Mouse (Mus musculus) heart, embryonic 14.5 days (tissue): ENCODE measurements around the gene Rbms3. TPM values are rescaled to one million over a fixed set of nuclear protein-coding genes. Genes with fewer than 3 reads are reported as not detected.

ENCODE experiments used
- ATAC-seq: fragments of 200-750 bp; cut with Nextera tagmentation; 2 replicates; pipeline ENCODE4 v1.8.0; 2017; ENCODE audit warnings: low read depth, moderate TSS enrichment; ENCODE audit not compliant: insufficient number of reproducible peaks, insufficient read depth, low FRiP score
- H3K27ac ChIP-seq, 2 experiments: fragments of 200-500 bp in 1 of 2; fragments of 300-500 bp in 1 of 2; sonication (generic) in 1 of 2; replicated peaks in 1 of 2; 2 replicates each; pipeline ENCODE4 v1.5.1; 2012 to 2014; ENCODE audit warnings: low read depth in 2 of 2, low read length in 2 of 2, control low read depth in 1 of 2, mild to moderate bottlenecking in 1 of 2, mixed read lengths in 1 of 2; ENCODE audit not compliant: control insufficient read depth in 1 of 2, insufficient read depth in 1 of 2
- H3K27me3 ChIP-seq: fragments of 300-500 bp; sonication (generic); 2 replicates; pipeline ENCODE4 v1.6.1; 2014; ENCODE audit warnings: mild to moderate bottlenecking, low read length, control low read depth; ENCODE audit not compliant: control insufficient read depth, insufficient read depth
- H3K36me3 ChIP-seq: fragments of 300-500 bp; sonication (generic); 2 replicates; pipeline ENCODE4 v1.6.1; 2014; ENCODE audit warnings: mild to moderate bottlenecking, control low read depth, low read length, mixed read lengths; ENCODE audit not compliant: control insufficient read depth, insufficient read depth
- H3K4me1 ChIP-seq, 2 experiments: fragments of 200-500 bp in 1 of 2; fragments of 300-500 bp in 1 of 2; sonication (generic) in 1 of 2; 2 replicates each; pipeline ENCODE4 v1.6.1; 2012 to 2014; ENCODE audit warnings: low read length in 2 of 2, control low read depth in 1 of 2, mixed read lengths in 1 of 2; ENCODE audit not compliant: control insufficient read depth in 2 of 2, insufficient read depth in 2 of 2
- H3K4me2 ChIP-seq: fragments of 300-500 bp; sonication (generic); 2 replicates; pipeline ENCODE4 v1.6.1; 2014; ENCODE audit warnings: mild to moderate bottlenecking, low read length
- H3K4me3 ChIP-seq, 2 experiments: fragments of 200-500 bp in 1 of 2; fragments of 300-500 bp in 1 of 2; sonication (generic) in 1 of 2; 2 replicates each; pipeline ENCODE4 v1.5.1; 2012 to 2014; ENCODE audit warnings: low read length in 2 of 2, mild to moderate bottlenecking in 2 of 2, control low read depth in 1 of 2, low read depth in 1 of 2, moderate library complexity in 1 of 2; ENCODE audit not compliant: control insufficient read depth in 1 of 2, insufficient read depth in 1 of 2
- H3K9ac ChIP-seq: fragments of 300-500 bp; sonication (generic); 2 replicates; pipeline ENCODE4 v1.6.1; 2014; ENCODE audit warnings: mild to moderate bottlenecking, low read length
- H3K9me3 ChIP-seq: fragments of 300-500 bp; sonication (generic); 2 replicates; pipeline ENCODE4 v1.6.1; 2016; ENCODE audit warnings: low read length, control low read depth; ENCODE audit not compliant: control insufficient read depth
- WGBS: fragments of 180-500 bp; shearing (Covaris S2); extraction: QIAGEN DNeasy Blood & Tissue Kit; methylation state at CpG from one replicate; pipeline ENCODE4 v1.1.7; 2014; 5-methylcytosine and 5-hydroxymethylcytosine counted together
- polyA plus RNA-seq: library from polyadenylated mRNA; unstranded; fragments of >200 nt; fragmentation: Nextera tagmentation; extraction: Ambion mirVana; gene quantifications from 2 replicates; pipeline ENCODE4 v1.2.1, GENCODE M21; 2014

Rbms3 gene
- polyA plus RNA-seq, 1 experiment from 2014 or later = 39.4 TPM

GRCm38 (mm10) chr9:117100181-117100580 lies 529.5 kb downstream of the Rbms3 start:
- Histone ChIP-seq H3K9me3 (no peaks in the 10 kb centered on the region), H3K36me3 (no peaks in the 10 kb centered on the region), H3K4me3 (no peak overlapping the region), H3K27ac (no peak overlapping the region), H3K9ac (no peak overlapping the region), H3K4me2 (no peak overlapping the region), H3K27me3 (no peaks in the 10 kb centered on the region), H3K4me1 (peaks cover 16 to 25% of the 10 kb centered on the region in 2 experiments)
- 86% methylated on average over 5 of the region's 5 CpGs for WGBS
- no peak for ATAC-seq

DNA sequence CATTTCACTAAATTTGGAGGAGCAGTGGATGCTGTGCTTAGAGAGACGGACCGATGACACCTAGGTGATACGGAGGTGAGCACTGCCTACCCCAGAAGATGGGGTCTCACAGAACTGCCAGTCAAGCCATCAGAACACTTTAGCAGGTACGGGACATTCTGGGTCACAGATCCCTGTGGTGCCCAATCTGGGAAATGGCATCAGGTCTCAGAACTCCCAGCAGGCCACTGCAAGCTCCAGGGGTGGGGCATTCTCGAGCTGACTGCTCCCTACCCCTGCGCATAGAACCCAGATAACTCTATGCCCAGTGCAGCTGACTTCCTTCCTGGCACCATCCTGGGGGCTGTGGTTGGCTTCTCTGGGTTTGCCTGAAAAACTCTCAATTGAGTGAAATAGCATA lies 536.2 kb downstream of the Rbms3 start:
- no peaks in the 10 kb centered on the region for H3K27me3 ChIP-seq
- H3K36me3 ChIP-seq = no peaks in the 10 kb centered on the region
- ATAC-seq = no peak
- no peak overlapping the region for H3K27ac ChIP-seq
- no peak overlapping the region for H3K4me3 ChIP-seq
- H3K4me2 ChIP-seq = no peak overlapping the region
- H3K4me1 ChIP-seq = no peaks in the 10 kb centered on the region
- 81% methylated on average over 6 of the region's 6 CpGs for WGBS
- H3K9me3 ChIP-seq = no peaks in the 10 kb centered on the region
- no peak overlapping the region for H3K9ac ChIP-seq

DNA sequence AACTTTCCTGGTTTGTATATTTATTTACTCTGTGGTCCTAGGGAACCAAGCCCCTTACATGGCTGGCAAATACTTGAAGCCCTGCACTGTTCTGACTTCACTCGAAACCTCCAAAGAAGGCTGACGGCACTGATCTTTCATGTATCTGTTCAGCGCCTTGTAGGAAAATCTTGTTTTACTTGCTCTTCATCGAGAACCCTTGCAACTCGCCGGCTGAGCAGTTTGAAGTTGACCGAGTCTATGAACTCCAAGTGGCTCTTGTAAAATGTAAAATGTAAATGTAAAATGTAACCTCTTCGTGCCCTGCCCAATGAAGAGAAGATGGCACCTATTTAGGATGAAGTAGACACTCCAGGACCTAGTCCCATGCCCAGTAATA lies 537.5 kb downstream of the Rbms3 start:
- no peak overlapping the region for H3K27ac ChIP-seq
- WGBS = 95% methylated on average over 8 of the region's 8 CpGs
- no peak overlapping the region for H3K4me2 ChIP-seq
- H3K4me1 ChIP-seq = no peaks in the 10 kb centered on the region
- H3K36me3 ChIP-seq = no peaks in the 10 kb centered on the region
- no peak overlapping the region for H3K9ac ChIP-seq
- H3K9me3 ChIP-seq = no peaks in the 10 kb centered on the region
- ATAC-seq = no peak
- no peaks in the 10 kb centered on the region for H3K27me3 ChIP-seq
- no peak overlapping the region for H3K4me3 ChIP-seq

DNA sequence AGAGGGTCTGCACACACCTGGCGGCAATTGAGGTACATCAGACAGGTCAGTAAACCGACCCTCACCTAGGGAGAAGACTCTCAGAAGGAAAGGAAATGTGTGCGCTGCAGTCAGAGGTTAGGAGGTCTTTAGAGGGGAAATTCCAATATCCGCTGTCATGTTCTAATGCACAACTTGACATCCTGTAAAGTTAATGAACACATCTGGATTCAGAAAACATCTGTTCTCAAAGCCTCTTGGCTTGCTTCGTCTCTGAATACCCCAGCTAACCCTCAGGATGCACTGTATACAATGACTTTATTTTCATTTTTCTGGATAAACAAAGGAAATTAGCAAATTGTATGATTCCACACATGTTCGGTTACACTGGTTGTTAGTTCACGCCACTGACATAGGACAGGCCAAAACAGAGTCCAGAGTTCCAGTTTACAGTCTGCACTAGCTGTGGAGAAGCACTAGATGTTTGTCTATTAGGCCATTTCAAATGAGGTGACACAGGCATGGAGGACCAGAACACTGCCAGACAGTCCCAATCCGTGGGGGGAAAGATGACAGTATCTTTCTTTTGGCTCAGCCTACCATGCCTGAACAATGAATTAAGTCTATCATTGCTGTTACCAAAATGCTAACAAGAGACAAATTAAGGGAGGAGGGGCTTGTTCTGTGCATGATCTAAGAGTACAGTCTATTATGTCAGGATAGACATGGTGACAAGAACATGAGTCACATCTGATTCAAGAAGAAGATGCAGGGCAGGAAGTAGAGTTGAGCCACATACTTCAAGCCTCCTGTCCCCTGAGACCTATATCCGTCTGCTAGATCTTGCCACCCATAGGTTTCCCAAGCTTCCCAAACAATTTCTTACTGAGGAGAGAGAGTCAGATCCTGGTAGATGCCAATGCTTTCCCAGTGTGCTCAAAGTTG lies 538.2 kb downstream of the Rbms3 start:
- no peaks in the 10 kb centered on the region for H3K36me3 ChIP-seq
- WGBS = 73% methylated on average over 9 of the region's 9 CpGs
- no peak overlapping the region for H3K4me2 ChIP-seq
- H3K27me3 ChIP-seq = no peaks in the 10 kb centered on the region
- ATAC-seq = no peak
- H3K4me3 ChIP-seq = no peak overlapping the region
- H3K27ac ChIP-seq = no peak overlapping the region
- H3K4me1 ChIP-seq = no peaks in the 10 kb centered on the region
- H3K9ac ChIP-seq = no peak overlapping the region
- no peaks in the 10 kb centered on the region for H3K9me3 ChIP-seq

DNA sequence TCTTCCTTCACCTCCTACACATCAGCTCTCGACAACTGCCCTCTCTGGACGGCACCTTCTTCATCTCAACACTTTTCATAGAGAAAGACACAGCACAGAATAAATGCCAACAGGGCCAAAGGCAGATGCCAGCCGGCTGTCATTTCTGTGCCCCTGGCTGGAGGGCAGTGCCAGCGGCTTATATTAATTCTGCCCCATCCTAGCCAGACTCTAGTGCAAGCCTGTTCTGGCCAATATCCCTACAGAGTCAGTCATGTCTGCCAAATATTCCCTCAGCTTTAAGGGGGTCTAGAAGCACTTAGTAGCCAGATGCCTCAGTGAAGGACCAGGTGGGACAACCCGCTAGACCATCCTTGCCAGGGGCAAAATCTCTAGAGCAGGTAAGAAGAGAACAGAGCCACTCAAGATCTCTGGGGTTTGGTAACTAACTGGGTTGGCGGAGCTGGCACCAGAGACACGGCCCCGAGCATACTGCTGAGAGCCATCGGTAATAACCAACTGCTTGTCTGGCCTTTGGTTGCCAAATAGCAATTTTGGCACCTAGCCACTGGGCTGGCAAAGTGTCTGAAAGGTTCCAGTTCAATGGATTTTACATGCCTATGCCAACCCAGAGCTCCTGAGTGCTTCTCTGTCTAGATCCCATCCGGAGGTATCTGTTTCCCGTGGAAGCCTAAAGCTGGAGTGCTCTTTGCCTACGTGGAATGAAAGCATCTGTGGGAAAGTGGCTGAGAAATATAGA lies 540.1 kb downstream of the Rbms3 start:
- no peak overlapping the region for H3K9ac ChIP-seq

DNA sequence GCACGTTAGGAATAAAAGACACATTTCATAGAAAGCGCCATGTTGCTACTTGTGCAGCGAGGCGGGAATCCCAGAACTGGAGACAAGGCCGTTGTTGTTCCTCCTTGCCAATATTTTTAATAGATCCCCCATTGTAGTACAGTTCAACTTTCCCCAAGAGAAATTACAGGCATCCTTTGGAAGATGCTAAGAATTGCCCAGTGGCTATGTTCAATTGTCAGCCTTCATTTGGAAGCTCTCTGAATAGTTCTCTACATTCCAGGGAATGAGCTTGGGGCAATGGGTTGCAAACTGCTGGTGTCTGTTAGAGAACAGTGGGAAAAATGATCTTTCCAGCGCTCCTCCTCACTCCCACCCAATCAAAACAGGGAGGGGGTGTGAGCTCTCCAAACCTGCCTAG lies 541.4 kb downstream of the Rbms3 start:
- no peak for ATAC-seq
- Histone ChIP-seq H3K4me1 (no peaks in the 10 kb centered on the region), H3K27me3 (no peaks in the 10 kb centered on the region), H3K9me3 (no peaks in the 10 kb centered on the region), H3K27ac (no peak overlapping the region), H3K4me2 (no peak overlapping the region), H3K9ac (no peak overlapping the region), H3K4me3 (no peak overlapping the region), H3K36me3 (no peaks in the 10 kb centered on the region)
- WGBS = 87% methylated on average over 6 of the region's 6 CpGs

More for the DNA sequence above, 540.1 kb downstream of the Rbms3 start:
- Histone ChIP-seq H3K36me3 (no peaks in the 10 kb centered on the region), H3K4me3 (no peak overlapping the region), H3K4me2 (no peak overlapping the region), H3K27ac (no peak overlapping the region), H3K9me3 (no peaks in the 10 kb centered on the region), H3K4me1 (no peaks in the 10 kb centered on the region), H3K27me3 (no peaks in the 10 kb centered on the region)
- no peak for ATAC-seq
- WGBS = 91% methylated on average over 12 of the region's 12 CpGs

GRCm38 (mm10) chr9:117085706-117086105 lies 544.0 kb downstream of the Rbms3 start:
- 86% methylated on average over 9 of the region's 9 CpGs for WGBS

More at GRCm38 (mm10) chr9:117085706-117086105, 544.0 kb downstream of the Rbms3 start:
- Histone ChIP-seq H3K4me2 (no peak overlapping the region), H3K36me3 (no peaks in the 10 kb centered on the region), H3K4me3 (no peak overlapping the region), H3K9me3 (no peaks in the 10 kb centered on the region), H3K4me1 (no peaks in the 10 kb centered on the region), H3K27me3 (no peaks in the 10 kb centered on the region), H3K27ac (no peak overlapping the region), H3K9ac (no peak overlapping the region)
- ATAC-seq = no peak
